Mouse (Mus musculus) kidney, postnatal 10 days (tissue): ENCODE results near the gene Eif4a1.
A peak's percentile ranks its signal among the peaks of the same experiment; 100 is the strongest.

ENCODE experiments used
- DNase-seq: peaks from one replicate; pipeline ENCODE4 v3.0.0; 2021; ENCODE audit warnings: mixed read lengths

Gene Eif4a1

DNA sequence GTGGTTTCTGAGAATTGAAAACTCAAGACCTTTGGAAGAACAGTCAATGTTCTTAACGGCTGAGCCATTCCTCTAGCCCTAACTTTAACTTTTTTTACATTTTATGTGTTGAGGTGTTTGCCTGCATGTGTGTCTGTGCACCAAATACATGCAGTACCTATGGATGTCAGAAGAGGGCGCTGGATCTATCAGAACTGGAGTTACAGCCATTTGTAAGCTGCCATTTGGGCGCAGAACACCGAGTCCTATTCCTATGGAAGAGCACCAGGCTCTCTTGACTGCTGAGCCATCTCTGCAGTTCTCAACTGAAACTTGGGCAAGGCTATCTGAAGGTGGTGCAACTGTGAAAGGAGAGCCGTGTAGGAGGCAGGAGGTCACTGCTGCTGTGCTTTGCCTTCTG is 26.4 kb upstream of the Eif4a1 start:
- no peak for DNase-seq

DNA sequence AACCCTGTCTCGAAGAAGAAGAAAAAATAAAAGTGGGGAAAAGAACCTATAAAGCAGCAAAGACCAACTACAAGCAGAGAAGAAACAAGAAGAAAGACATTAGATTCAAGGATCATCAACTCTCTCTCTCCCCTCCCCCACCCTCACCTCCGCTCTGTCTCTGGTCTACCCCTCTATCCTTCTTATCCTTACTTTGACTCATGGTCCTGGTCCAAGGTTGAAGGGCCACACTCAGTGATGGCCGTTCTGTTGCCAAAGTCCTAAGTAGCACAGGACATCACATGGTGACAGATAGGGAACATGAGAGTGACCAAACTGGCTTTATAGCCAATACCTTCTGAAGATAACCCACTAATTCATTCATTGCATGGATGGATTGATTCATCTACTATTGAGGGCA is 25.2 kb upstream of the Eif4a1 start:
- DNase-seq, result no peak

DNA sequence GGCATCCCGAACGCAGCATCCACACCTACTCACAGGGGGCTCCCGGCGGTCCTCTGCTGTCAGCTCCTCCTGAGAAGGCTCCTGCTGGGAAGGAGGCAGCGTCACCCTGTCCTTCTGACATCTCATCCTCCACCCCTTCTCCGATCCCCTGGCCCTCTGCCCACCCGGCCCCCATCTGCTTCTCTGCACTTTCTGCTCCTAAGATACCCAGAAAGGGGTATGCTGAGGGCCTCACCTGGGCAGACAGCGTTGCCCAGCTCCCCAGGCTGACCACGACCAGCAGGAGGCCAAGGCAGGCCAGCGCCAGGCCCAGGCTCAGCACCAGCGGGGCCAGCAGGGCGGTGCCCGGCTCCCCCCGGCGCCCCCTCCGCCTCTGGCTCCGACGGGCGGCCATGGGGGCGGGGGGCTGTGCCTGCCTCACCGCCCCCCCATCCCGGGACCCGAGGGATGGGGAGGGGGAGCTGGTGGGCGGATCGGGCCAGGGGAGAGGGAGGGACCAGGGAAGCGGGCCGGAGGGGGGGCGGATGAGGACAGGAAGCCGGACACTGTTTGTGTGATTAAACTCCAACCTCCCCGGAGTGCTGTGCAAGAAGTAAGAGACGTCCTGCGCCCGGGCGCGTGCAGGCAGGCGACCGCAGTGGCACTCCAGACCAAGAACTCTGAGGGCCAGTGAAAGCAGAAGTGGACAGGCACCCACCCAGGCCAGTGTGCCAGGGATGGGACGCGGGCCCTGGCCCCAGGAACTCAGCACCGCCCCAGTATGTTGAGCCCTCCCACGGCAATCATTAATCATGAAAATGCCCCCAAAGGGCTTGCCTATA is 23.3 kb upstream of the Eif4a1 start, which contains the start of the genes Tnfsf12 and Tnfsfm13:
Tnfsf12 (minus strand) TSS at position 489 of the 821 bp plus-strand sequence.
Tnfsfm13 (minus strand) TSS at position 738 of the 821 bp plus-strand sequence.
- peak; percentile 91 for DNase-seq

DNA sequence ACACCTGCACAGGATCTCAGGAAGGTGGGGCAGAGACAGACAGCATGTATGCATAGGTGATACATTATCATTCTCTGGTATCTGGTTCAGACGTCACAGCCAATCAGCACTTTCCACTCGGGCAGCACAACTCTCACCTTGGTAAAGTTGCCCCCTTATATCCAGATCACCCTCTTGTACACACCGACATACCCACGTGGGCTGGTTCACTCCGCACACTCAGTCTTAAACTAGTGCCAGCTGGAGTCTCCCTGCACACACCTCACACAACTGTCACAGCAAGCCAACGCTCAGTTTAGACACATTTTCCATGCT is 22.8 kb upstream of the Eif4a1 start:
- DNase-seq, result no peak

DNA sequence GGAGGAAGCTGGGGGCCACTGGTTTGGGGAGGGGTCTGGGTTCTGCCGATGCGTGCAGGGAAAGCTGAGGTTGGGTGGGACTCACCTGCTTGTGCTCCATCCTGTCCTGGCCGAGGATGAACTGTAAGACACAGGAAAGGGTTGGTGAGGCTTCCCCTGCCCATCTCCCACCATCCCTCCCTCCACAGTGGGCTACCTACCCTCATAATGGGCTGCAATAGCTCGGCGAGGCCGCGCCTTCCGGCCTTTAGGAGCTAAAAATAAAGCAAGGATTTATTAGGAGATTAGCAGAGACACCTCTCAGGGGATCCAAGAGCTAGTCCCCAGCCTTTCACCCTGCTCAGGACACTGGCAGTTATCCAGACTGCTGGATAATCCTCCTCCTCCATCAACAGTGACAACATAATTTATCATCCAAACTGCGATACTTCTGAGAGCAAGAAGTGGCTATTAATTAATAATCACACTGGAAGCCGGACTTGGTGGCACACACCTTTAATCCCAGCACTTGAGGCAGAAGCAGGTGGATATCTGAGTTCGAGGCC is 21.3 kb upstream of the Eif4a1 start:
- DNase-seq, result no peak

DNA sequence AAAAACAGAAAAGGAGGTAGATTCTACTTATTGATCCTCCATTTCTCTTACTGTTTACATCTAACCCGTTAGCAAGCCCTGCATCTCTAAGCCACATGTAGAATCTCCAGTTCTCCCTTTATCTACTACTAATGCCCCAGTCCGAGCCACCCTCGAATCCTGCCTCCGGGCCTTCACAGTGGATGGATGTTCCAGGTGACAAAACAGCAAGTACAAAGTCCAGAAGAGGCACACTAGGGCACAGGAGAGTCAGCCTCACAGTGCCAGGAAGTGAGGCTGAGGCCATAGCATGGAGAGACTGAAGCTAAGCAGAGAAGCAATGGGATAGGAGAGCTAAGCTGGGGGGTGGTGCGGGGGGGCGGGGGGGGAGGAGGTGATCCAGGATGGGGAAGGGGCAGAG is 20.6 kb upstream of the Eif4a1 start:
- peak; percentile 51 for DNase-seq

DNA sequence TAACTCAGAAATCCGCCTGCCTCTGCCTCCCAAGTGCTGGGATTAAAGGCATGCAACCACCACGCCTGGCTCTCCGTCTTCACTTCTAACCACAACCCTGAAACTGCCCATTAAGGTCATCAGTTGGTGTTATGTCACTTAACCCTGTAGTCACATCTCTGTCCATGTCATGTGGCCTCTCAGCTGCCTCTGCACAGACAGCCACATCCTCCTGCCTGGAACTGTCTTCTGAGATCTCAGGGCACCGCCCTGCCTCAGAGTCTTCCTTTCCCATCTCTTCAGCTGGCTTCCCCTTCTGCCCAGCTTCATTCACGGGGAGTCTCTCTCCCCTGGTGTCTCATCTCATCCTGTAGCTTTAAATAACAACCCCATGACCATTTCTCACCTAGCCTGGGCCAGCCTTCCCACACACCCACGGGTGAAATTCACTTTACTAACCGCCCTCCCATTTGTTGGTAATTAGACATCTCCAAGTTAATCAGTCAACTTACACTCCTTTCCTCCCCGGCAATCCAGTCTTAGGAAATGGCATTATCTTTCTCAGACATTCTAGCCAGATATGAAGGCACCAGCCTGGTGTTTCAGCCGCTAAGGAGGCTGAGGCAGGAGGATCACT is 20.1 kb upstream of the Eif4a1 start:
- DNase-seq, result no peak

DNA sequence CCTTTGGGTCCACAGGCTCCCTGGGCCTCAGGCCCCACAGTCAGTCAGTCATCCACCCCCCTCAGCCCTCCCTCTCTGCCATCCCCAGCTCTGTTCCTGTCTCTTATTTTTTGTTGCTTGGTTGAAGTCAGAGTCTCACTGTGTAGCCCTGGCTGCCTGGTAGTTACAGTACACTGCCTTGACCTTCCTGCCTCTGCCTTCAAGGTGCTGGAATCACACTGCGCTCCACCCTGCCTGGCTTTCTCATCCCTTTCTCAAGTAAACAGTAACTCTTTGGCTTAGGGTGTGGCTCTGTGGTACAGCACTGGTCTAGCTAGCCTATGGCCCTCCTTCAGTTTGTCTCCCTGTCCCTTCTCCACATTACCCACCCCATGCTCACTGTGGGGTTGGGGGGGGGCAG is 17.7 kb upstream of the Eif4a1 start:
- DNase-seq, result no peak

DNA sequence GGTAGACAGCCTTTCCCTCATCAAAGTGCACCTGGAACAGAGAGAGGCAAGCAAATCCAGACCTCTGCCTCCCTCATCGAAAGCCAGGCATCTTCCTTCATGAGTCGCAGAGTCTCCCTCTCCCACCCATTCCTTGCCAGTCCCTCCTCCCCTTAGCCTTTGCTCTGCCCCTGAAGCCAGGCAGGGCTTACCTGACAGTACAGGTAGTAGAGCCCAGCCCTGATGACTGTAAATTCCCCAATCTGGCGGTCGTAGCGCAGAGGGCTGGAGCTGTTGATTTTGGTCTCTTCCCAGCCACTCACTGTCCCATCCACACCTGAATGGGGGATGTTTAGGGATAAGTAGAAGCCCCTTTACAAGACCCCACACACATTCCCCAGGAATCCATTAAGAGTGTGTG is 14.8 kb upstream of the Eif4a1 start:
- DNase-seq, result no peak

DNA sequence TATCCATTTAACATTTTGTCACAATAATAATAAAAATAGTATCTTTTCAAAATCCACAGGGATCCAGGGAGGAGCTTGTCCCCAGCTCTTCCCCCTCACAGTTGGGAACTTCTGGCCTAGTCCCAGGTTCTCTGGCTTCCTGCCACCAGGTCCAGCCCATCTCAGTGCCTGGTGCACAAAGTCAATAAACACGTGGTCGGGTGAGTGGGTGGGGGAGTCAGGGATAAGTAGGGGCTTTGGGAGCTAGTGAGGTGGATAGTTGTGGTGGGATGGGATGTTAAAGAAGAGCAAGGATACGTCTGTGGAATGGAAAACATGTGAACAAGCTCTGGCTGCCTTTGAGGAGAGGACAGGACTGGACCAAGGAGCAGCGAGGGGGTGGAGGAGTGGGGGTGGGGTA is 14.2 kb upstream of the Eif4a1 start:
- DNase-seq, result peak; percentile 88

DNA sequence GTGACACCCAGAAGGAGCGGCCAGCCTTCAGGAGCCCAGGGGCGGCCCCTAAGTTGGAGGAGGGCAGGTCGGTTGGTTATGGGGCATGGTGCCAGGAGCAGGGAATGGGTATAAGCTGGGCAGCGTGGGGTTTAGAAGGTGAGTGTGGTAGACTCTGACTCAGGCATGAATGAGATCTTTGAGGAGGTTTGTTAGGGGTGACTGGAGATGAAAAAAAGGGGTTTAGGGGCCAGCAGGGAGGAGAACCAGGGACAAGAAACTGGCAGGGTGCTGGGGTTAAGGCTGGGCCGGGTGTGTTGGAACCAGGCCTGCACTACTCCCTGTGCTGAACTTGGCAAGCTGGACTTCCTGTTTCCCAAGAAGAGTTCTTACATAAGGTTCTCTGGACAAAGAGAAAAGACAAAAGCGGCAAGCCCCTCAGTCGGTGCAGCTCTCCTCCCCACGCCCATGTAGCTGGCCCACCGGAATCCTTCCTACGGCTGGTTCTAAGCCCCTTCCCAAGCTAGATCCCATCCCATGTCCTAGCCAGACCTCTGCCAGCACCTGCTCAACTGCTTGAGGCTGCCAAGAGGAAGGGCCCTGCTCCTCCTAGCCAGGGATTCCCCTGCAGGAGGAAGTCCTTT is 13.4 kb upstream of the Eif4a1 start, which contains the start of gene Tnfsf13:
Tnfsf13 (minus strand) TSS at position 259 of the 623 bp plus-strand sequence.
- DNase-seq, result peak; percentile 80

DNA sequence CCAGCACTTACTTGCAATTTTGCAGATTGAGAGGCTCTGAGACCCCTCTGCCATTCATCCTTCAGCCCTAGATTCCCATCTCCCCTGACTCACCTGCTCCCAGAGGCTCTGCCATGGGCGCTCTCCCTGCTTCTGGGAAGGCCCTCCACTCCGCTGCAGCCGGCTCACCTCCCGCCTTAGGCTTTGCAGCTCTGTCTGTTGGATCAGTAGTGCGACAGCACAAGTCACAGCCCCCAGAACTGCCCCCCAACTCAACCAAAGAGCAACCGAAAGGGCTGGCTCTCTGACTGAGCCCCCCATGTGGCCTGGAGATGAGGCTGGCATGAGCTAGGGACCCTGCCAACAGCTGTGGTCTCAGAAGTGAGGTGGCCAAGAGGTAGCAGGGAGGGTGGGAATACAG is 12.7 kb upstream of the Eif4a1 start:
- DNase-seq, result no peak

DNA sequence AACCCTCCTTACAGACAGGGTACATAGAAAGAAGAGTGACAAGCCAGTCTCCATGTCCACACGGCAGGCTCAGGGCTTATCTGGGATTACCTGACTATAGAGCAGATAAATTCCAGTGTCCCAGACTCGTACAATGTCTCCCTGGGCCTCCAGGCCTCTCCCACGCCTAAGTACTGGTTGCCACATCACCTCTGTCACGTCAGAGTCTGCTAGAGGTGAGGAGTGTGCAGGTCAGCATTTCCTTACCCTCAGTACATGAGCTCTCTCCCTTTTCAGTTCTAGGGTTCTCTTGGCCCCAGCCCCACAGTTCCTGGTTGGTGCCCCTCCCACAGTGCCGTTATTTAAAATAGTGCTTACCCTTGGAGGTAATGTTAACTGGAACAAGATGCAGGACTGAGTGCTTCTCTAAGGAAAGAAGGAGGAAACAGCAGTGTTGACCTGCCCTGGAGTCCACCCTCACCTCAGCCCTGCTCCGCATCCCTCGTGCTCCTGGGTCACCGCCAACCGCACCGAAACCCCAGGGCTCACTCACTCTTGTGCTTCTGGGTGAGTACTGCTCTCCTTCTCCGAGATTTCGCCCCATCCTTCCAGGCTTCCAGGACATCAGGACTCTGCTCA is 12.0 kb upstream of the Eif4a1 start:
- no peak for DNase-seq

DNA sequence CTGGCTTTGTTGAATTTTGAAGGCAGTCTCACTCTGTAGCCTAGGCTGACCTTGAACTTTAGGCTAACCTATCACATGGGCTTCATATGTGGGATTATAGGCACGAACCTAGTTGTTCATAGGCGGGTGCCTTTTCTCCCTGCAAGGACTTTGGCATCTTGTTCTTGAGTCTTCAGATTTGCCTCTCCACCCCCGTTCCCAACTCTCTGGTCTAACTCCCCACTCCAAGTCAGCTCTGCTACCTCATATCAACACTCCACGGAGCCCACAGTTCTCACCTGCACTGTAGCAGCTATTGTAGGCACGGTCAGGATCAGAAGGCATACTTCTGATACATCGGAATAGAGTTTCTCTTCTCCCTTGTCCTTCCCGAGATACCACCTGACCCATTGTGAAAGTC is 11.4 kb upstream of the Eif4a1 start:
- DNase-seq, result no peak

DNA sequence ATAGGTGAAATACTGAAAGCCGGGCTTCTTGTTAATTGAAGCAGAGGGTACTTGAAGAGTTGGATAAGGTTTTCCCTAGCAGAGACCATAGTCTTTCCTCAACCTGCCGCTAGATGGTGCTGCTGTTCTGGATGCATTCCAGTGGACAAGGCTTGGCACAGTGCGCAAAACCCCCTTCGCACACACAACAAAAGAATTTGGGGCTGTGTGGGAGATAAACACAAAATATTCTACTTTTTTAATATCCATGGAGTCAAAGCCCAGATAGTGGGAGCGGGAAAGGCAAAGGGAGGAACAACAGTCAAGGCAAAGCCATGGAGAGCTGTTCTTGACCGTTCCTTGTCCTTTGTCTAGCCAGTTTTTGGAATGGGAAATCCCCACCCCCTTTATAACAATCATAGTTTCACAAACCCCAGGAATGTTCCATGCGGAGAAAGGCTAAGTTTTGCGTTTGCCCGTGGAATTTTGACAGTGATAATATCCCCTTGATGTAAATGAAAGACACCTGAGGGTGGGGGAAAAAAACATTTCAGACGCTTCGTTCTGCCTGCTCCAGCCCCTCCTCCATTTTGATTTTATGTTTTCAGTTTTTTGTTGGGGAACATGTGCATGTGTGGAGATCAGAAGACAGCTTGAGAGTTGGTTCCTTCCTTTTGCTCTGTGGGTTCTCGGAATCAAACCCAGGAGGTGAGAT is 10.8 kb upstream of the Eif4a1 start:
- DNase-seq, result peak; percentile 95

DNA sequence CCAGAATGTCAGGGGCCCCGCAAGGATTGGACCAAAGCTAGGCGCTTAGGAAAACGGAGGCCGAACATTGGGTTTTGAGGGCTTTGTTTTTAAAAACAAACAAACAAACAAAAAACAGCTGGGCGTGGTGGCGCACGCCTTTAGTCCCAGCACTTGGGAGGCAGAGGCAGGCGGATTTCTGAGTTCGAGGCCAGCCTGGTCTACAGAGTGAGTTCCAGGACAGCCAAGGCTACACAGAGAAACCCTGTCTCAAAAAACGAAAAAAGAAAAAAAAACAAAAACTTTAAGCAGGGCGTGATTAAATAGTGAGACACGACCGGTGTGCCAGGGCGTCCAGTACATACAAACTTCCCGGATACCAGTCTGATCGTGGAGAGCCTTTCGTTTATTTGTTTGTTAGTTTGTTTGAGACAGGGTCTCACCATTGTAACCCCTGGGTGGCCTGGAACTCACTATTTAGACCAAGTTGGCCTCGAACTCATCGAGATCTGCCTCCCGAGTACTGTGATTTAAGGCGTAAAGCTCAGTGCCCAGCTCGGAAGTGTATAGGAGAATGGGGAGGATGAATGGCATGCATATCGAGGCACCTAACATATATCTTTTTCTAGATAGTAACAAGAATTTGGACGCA is 10.1 kb upstream of the Eif4a1 start:
- DNase-seq, result no peak

DNA sequence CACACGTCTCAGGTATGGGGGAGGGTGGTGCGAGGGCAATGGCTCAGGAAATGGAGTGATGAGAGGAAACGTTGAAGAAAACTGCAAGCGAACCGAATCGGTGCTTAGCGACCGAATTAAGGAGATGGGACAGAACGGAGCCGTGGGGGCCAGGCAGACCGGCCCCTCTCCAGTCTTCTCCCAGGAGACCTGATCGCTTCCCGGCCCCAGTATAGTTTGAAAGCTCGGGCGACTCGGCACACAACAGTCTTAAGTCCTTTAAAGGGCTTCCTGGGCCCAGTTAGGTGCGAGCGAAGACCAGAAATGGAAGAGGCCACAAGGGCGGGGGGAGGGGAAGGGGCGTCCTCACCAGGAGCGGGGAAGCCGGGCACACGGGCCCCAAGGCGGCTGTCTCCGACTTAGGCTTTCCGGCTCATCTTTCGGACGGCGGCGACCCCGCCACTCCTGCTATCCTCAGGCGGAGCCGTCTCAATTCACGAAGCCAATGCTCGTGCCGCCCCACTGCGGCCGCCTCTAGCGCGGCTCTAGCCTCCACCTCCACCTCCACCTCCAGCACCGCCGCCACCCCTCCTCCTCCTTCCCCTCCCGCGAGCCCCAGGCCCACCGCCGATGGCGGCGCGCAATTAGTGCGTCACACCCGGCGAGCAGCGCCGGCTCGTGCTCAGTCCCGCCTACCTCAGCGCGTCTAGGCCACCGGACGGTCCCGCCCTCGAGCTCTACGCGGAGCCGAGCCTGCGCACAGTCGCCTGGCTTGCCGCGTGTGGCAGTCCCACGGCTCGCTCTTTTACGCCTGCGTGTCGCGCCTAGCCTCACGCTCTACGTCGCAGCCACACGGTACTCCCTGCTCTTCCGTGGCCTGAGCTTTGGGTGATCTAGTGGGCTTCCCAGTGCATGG is 9.3 kb upstream of the Eif4a1 start, which contains the start of gene Senp3:
Senp3 (minus strand) TSS at position 771 of the 895 bp plus-strand sequence.
- DNase-seq, result peak; percentile 99

DNA sequence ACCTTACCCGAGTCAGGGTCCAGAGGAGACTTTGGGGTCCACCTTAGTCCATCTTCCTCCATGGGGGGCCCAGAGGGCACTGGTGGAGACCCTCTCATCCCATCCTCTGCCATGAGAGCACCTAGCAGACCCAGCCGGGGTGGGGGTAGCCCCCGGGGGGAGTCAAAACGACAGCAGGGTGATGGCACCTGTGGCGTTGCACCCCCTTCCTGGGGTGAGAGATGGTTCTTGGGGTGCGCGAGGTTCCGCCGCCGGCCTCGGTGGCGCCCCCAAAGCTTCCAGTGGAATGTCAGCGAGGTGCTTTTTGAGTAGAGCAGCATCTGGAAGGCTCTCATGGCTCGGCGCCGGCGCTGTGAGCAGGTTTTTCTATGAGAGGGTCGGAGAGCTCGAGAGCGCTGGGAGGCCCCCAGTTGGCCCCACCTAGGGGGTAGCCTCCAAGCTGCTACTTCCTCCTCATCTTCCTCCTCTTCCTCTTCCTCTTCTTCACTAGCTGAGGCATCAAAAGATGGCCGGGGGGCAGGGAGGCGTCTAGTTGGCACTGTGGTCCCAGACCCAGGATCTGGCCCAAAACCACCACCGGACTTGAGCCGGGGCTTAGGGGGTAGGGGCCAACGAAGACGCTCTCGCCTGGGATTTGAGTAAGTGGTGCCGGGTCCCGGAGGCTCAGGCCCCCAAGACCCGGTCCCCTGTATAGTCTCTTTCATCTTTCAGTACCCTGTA is 8.1 kb upstream of the Eif4a1 start:
- DNase-seq, result no peak

DNA sequence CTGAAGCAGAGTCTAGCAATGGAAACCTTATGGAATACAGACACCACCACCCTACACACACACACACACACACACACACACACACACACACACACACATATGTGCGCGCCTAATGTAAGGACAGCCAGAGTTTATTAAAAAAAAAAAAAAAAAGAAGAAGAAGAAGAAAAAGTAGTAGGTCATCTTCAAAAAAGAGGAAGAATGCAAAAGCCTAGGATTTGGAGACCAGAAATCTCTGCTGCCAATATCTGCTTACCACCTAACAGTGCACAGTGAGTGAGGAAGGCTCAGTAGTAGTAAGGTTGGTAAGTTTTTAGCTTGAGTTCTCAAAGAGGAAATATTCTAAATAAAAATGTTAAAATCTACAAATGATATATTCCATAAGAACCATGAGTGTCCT is 6.9 kb upstream of the Eif4a1 start:
- DNase-seq, result no peak

DNA sequence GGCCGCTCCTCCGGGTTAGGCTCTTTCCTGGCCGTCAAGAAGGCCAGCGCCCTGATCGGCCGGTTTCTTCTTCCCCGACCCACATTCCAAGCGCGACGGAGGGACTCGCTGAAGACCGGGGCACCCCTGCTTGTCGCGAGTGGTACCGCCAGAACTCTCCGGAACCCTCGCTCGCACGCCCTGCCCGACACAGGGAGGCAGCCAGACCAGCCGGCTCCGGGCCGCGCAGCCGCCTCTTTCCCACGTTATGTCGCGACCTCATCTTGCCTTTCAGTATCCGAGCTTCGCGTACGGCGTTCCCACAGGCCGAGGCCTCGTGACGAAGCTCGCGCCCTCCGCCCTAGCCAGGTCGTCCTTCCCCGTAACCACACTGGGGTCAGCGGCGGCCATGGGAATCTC is 498 bp downstream of the Eif4a1 start:
- DNase-seq, result no peak
